Mouse (Mus musculus) hindbrain, embryonic 15.5 days (tissue): ENCODE results near the gene Hadh. TPM values are rescaled to one million over a fixed set of nuclear protein-coding genes. Genes with fewer than 3 reads are reported as not detected.

Source experiments
- ATAC-seq: fragments of 200-750 bp; cut with Nextera tagmentation; 2 replicates; pipeline ENCODE4 v1.8.0; 2017; ENCODE audit warnings: low read depth, moderate number of reproducible peaks, moderate TSS enrichment; ENCODE audit not compliant: low FRiP score
- H3K27ac ChIP-seq: fragments of 300-500 bp; sonication (generic); replicated peaks from 2 replicates; pipeline ENCODE4 v1.5.1; 2015; ENCODE audit warnings: mild to moderate bottlenecking, inconsistent platforms
- H3K27me3 ChIP-seq: fragments of 300-500 bp; sonication (generic); 2 replicates; pipeline ENCODE4 v1.6.1; 2015; ENCODE audit warnings: control low read depth, inconsistent platforms
- H3K36me3 ChIP-seq: fragments of 300-500 bp; sonication (generic); 2 replicates; pipeline ENCODE4 v1.6.1; 2015; ENCODE audit warnings: control low read depth, inconsistent platforms
- H3K4me1 ChIP-seq: fragments of 300-500 bp; sonication (generic); replicated peaks from 2 replicates; pipeline ENCODE4 v1.6.1; 2015; ENCODE audit warnings: control low read depth, inconsistent platforms
- H3K4me2 ChIP-seq: fragments of 300-500 bp; sonication (generic); 2 replicates; pipeline ENCODE4 v1.6.1; 2015; ENCODE audit warnings: moderate library complexity, mild to moderate bottlenecking, inconsistent platforms
- H3K4me3 ChIP-seq: fragments of 300-500 bp; sonication (generic); 2 replicates; pipeline ENCODE4 v1.5.1; 2015; ENCODE audit warnings: mild to moderate bottlenecking, inconsistent platforms
- H3K9ac ChIP-seq: fragments of 300-500 bp; sonication (generic); 2 replicates; pipeline ENCODE4 v1.6.1; 2015; ENCODE audit warnings: inconsistent platforms
- H3K9me3 ChIP-seq: fragments of 300-500 bp; sonication (generic); 2 replicates; pipeline ENCODE4 v1.6.1; 2016; ENCODE audit warnings: control low read depth, inconsistent platforms
- WGBS: fragments of 180-500 bp; shearing (Covaris S2); methylation state at CpG from one replicate; pipeline ENCODE4 v1.1.7; 2015; 5-methylcytosine and 5-hydroxymethylcytosine counted together
- polyA plus RNA-seq: library from polyadenylated mRNA; unstranded; fragments of >200 nt; fragmentation: Nextera tagmentation; extraction: Ambion mirVana; gene quantifications from 2 replicates; pipeline ENCODE4 v1.2.1, GENCODE M21; 2015

Gene Hadh
- polyA plus RNA-seq, 1 experiment from 2014 or later = 26.9 TPM

GRCm38 (mm10) chr3:131266366-131267050, 5.4 kb downstream of the Hadh start:
- H3K4me2 ChIP-seq = no peak overlapping the region
- no peak for ATAC-seq

GRCm38 (mm10) chr3:131265516-131265915, 6.4 kb downstream of the Hadh start:
- H3K27me3 ChIP-seq = peaks cover 5% of the 10 kb centered on the region; the same call in 1 of the 2 replicates
- H3K9ac ChIP-seq = no peak overlapping the region
- no peak for ATAC-seq
- H3K4me2 ChIP-seq = no peak overlapping the region
- H3K27ac ChIP-seq = no peak overlapping the region
- no peaks in the 10 kb centered on the region for H3K36me3 ChIP-seq
- no peaks in the 10 kb centered on the region for H3K9me3 ChIP-seq
- H3K4me1 ChIP-seq = no peaks in the 10 kb centered on the region
- no peak overlapping the region for H3K4me3 ChIP-seq
- 91% methylated on average over 8 of the region's 8 CpGs for WGBS

More at GRCm38 (mm10) chr3:131266366-131267050, 5.4 kb downstream of the Hadh start:
- Histone ChIP-seq H3K9ac (no peak overlapping the region), H3K27ac (no peak overlapping the region), H3K4me3 (no peak overlapping the region), H3K27me3 (peaks cover 5% of the 10 kb centered on the region; the same call in 1 of the 2 replicates), H3K4me1 (peaks cover 8% of the 10 kb centered on the region), H3K36me3 (no peaks in the 10 kb centered on the region), H3K9me3 (no peaks in the 10 kb centered on the region)
- WGBS = 87% methylated on average over 3 of the region's 3 CpGs

GRCm38 (mm10) chr3:131263766-131264486, 8.0 kb downstream of the Hadh start:
- Histone ChIP-seq H3K27ac (no peak overlapping the region), H3K27me3 (no peaks in the 10 kb centered on the region), H3K4me2 (no peak overlapping the region), H3K9ac (no peak overlapping the region), H3K36me3 (no peaks in the 10 kb centered on the region), H3K9me3 (no peaks in the 10 kb centered on the region), H3K4me1 (no peaks in the 10 kb centered on the region), H3K4me3 (no peak overlapping the region)
- no peak for ATAC-seq
- 46% methylated on average over 15 of the region's 15 CpGs for WGBS

- H3K27me3 ChIP-seq = no peaks in the 10 kb centered on the region
- no peak overlapping the region for H3K9ac ChIP-seq
- H3K4me1 ChIP-seq = no peaks in the 10 kb centered on the region
- H3K27ac ChIP-seq = no peak overlapping the region
- H3K4me3 ChIP-seq = no peak overlapping the region
- no peak overlapping the region for H3K4me2 ChIP-seq
- no peaks in the 10 kb centered on the region for H3K36me3 ChIP-seq
- ATAC-seq = no peak
- no peaks in the 10 kb centered on the region for H3K9me3 ChIP-seq
- WGBS = 95% methylated on average over 6 of the region's 6 CpGs
These were observed 11.5 kb downstream of the Hadh start for GRCm38 (mm10) chr3:131260418-131260817.

- 87% methylated on average over 9 of the region's 9 CpGs for WGBS
- no peak for ATAC-seq
- H3K9me3 ChIP-seq = no peaks in the 10 kb centered on the region
These were observed 12.4 kb downstream of the Hadh start for GRCm38 (mm10) chr3:131259392-131259965.

GRCm38 (mm10) chr3:131258921-131259320, 13.0 kb downstream of the Hadh start:
- H3K4me2 ChIP-seq = no peak overlapping the region
- no peak overlapping the region for H3K27ac ChIP-seq
- ATAC-seq = no peak
- no peak overlapping the region for H3K9ac ChIP-seq
- H3K4me3 ChIP-seq = no peak overlapping the region
- H3K4me1 ChIP-seq = no peaks in the 10 kb centered on the region
- no peaks in the 10 kb centered on the region for H3K9me3 ChIP-seq
- WGBS = 89% methylated on average over 3 of the region's 3 CpGs
- H3K36me3 ChIP-seq = no peaks in the 10 kb centered on the region
- H3K27me3 ChIP-seq = no peaks in the 10 kb centered on the region

More at GRCm38 (mm10) chr3:131259392-131259965, 12.4 kb downstream of the Hadh start:
- no peak overlapping the region for H3K4me3 ChIP-seq
- no peak overlapping the region for H3K27ac ChIP-seq
- no peak overlapping the region for H3K9ac ChIP-seq
- H3K4me1 ChIP-seq = no peaks in the 10 kb centered on the region
- no peak overlapping the region for H3K4me2 ChIP-seq
- H3K36me3 ChIP-seq = no peaks in the 10 kb centered on the region
- no peaks in the 10 kb centered on the region for H3K27me3 ChIP-seq

- whole genome bisulfite sequencing = 96% methylated on average over 3 of the region's 3 CpGs
- Histone ChIP-seq H3K36me3 (no peaks in the 10 kb centered on the region), H3K27ac (no peak overlapping the region), H3K4me1 (no peaks in the 10 kb centered on the region), H3K9ac (no peak overlapping the region), H3K4me2 (no peak overlapping the region), H3K4me3 (no peak overlapping the region), H3K27me3 (no peaks in the 10 kb centered on the region), H3K9me3 (no peaks in the 10 kb centered on the region)
- no peak for ATAC-seq
These were observed 16.4 kb downstream of the Hadh start for GRCm38 (mm10) chr3:131255399-131255981.

- Histone ChIP-seq H3K9me3 (no peaks in the 10 kb centered on the region), H3K4me1 (no peaks in the 10 kb centered on the region), H3K4me2 (no peak overlapping the region), H3K36me3 (no peaks in the 10 kb centered on the region), H3K27me3 (no peaks in the 10 kb centered on the region), H3K4me3 (no peak overlapping the region), H3K27ac (no peak overlapping the region), H3K9ac (no peak overlapping the region)
- ATAC-seq = no peak
- WGBS = 97% methylated on average over 4 of the region's 4 CpGs
These were observed 16.9 kb downstream of the Hadh start for GRCm38 (mm10) chr3:131254991-131255390.

GRCm38 (mm10) chr3:131251601-131252000, 20.3 kb downstream of the Hadh start:
- H3K4me3 ChIP-seq = no peak overlapping the region

GRCm38 (mm10) chr3:131250978-131251377, 20.9 kb downstream of the Hadh start:
- H3K4me2 ChIP-seq = no peak overlapping the region
- WGBS = 90% methylated on average over 13 of the region's 13 CpGs
- H3K36me3 ChIP-seq = no peaks in the 10 kb centered on the region
- no peak overlapping the region for H3K27ac ChIP-seq
- no peaks in the 10 kb centered on the region for H3K4me1 ChIP-seq
- no peaks in the 10 kb centered on the region for H3K27me3 ChIP-seq
- no peaks in the 10 kb centered on the region for H3K9me3 ChIP-seq
- no peak for ATAC-seq
- H3K4me3 ChIP-seq = no peak overlapping the region
- H3K9ac ChIP-seq = no peak overlapping the region

More at GRCm38 (mm10) chr3:131251601-131252000, 20.3 kb downstream of the Hadh start:
- H3K27ac ChIP-seq = no peak overlapping the region
- no peaks in the 10 kb centered on the region for H3K4me1 ChIP-seq
- H3K9ac ChIP-seq = no peak overlapping the region
- H3K36me3 ChIP-seq = no peaks in the 10 kb centered on the region
- 93% methylated on average over 7 of the region's 7 CpGs for WGBS
- 0 out of 2 replicates have a peak, but pooled peaks have one; percentile 19 for ATAC-seq
- H3K27me3 ChIP-seq = no peaks in the 10 kb centered on the region
- H3K4me2 ChIP-seq = no peak overlapping the region
- H3K9me3 ChIP-seq = no peaks in the 10 kb centered on the region

- Histone ChIP-seq H3K4me1 (no peaks in the 10 kb centered on the region), H3K36me3 (no peaks in the 10 kb centered on the region), H3K9me3 (no peaks in the 10 kb centered on the region), H3K4me3 (no peak overlapping the region), H3K4me2 (no peak overlapping the region), H3K9ac (no peak overlapping the region), H3K27me3 (no peaks in the 10 kb centered on the region), H3K27ac (no peak overlapping the region)
- WGBS = 91% methylated on average over 2 of the region's 2 CpGs
- no peak for ATAC-seq
These were observed 21.6 kb downstream of the Hadh start for GRCm38 (mm10) chr3:131250283-131250682.

GRCm38 (mm10) chr3:131248444-131248843, 23.5 kb downstream of the Hadh start:
- no peak for ATAC-seq
- no peaks in the 10 kb centered on the region for H3K36me3 ChIP-seq
- WGBS = 86% methylated on average over 10 of the region's 10 CpGs
- H3K4me1 ChIP-seq = no peaks in the 10 kb centered on the region
- no peak overlapping the region for H3K9ac ChIP-seq
- H3K27ac ChIP-seq = no peak overlapping the region
- no peaks in the 10 kb centered on the region for H3K27me3 ChIP-seq
- no peak overlapping the region for H3K4me3 ChIP-seq
- H3K4me2 ChIP-seq = no peak overlapping the region
- H3K9me3 ChIP-seq = no peaks in the 10 kb centered on the region
